Mouse (Mus musculus): ENCODE data around the gene Ppard.

DNA sequence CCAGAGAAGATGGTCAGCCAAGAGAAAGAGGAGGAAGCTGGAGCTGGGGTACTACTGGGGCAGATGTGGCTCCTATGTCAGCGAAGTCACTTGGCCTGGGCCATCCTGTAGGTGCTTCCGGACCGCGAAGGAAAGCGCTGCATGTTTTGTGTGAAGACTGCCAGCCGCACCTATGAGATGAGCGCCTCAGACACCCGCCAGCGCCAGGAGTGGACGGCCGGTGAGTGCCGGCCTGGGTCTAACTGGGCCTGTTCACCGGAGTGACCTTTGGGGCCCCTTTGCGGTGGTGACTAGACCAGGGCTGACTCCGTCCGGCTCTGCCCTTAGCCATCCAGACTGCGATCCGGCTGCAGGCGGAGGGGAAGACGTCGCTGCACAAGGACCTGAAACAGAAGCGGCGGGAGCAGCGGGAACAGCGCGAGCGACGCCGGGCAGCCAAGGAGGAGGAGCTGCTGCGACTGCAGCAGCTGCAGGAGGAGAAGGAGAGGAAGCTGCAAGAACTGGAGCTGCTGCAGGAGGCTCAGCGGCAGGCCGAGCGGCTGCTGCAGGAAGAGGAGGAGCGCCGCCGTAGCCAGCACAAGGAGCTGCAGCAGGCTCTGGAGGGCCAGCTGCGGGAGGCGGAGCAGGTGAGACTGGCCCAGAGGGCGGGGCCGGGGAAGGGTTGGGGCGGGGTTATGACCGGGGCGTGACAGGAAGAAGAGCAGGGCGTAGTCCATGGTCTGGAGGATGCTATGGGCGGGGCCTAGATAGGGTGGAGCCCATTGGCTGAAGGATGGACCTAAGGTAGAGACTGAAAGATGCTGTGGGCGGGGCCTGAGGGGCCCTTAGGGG lies 8.7 kb upstream of the Ppard start:
- peak; percentile 16; the same call in 1 of the 2 replicates for TF ChIP-seq CTCF (IDR thresholded peaks at IDR 0.05; ENCODE audit: low read depth)
- no peak for TF ChIP-seq EP300 (IDR thresholded peaks at IDR 0.05; ENCODE audit: low read depth)
